Comparison of ENCODE assay signal across 19 mouse cellular contexts in genomic region chr10:108636086-108636485, GRCm38 (mm10).
A peak's percentile ranks its signal among the peaks of the same experiment; 100 is the strongest.
DNase-seq lines count a peak whose midpoint lies in the region; ATAC-seq and TF ChIP-seq lines count a peak whose summit lies in the region.
"Had no signal": no experiment of that assay in that cellular context is flagged by ENCODE, and none has a peak within 500 bp of the region (broad histone marks: within the 10 kb centered on the region; RNA-seq: fewer than 3 reads in every experiment).

No protein-coding gene starts in this region.

- H3K27ac ChIP-seq in forebrain, embryonic 14.5 days (ENCODE audit: low read depth, low read length) = no peak overlapping the region
- H3K27ac ChIP-seq in forebrain, embryonic 16.5 days (ENCODE audit: low read length) = no peak overlapping the region
- peak overlapping the region; percentile 73 for H3K27ac ChIP-seq in layer of hippocampus, adult 2 months
- no peak overlapping the region for H3K27ac ChIP-seq in midbrain, embryonic 16.5 days (ENCODE audit: low read length)
- no peak overlapping the region for H3K27ac ChIP-seq in midbrain, embryonic 10.5 days (replicated peaks)
- H3K27ac ChIP-seq in embryonic facial prominence, embryonic 10.5 days (replicated peaks) = no peak overlapping the region
- H3K27ac ChIP-seq: embryonic facial prominence, embryonic 15.5 days; forebrain, embryonic 13.5 days; gastrocnemius, adult 2 months; hindbrain, embryonic 10.5 days; intestine, embryonic 15.5 days had no signal

- no peak overlapping the region for H3K4me3 ChIP-seq in forebrain, embryonic 14.5 days (ENCODE audit: low read depth, low read length)
- no peak overlapping the region for H3K4me3 ChIP-seq in forebrain, embryonic 16.5 days (replicated peaks; ENCODE audit: low read length)
- no peak overlapping the region for H3K4me3 ChIP-seq in layer of hippocampus, adult 2 months
- no peak overlapping the region for H3K4me3 ChIP-seq in midbrain, embryonic 16.5 days (ENCODE audit: low read depth, low read length)
- H3K4me3 ChIP-seq in midbrain, embryonic 10.5 days = no peak overlapping the region
- no peak overlapping the region for H3K4me3 ChIP-seq in embryonic facial prominence, embryonic 10.5 days
- H3K4me3 ChIP-seq: embryonic facial prominence, embryonic 15.5 days; erythroblast, embryonic 14.5 days; forebrain, embryonic 13.5 days; gastrocnemius, adult 2 months; heart, embryonic 12.5 days; hindbrain, embryonic 10.5 days; intestine, embryonic 15.5 days had no signal

- H3K4me1 ChIP-seq in forebrain, embryonic 14.5 days (ENCODE audit: control insufficient read depth, insufficient read depth, low read length) = no peaks in the 10 kb centered on the region
- H3K4me1 ChIP-seq in forebrain, embryonic 16.5 days (replicated peaks; ENCODE audit: control insufficient read depth, insufficient read depth, low read length) = peaks cover 3% of the 10 kb centered on the region; the same call in 1 of the 2 replicates
- H3K4me1 ChIP-seq in midbrain, embryonic 16.5 days (ENCODE audit: control insufficient read depth, insufficient read depth, low read length) = 0 out of 2 replicates have a peak, but pooled peaks cover 4% of the 10 kb centered on the region
- H3K4me1 ChIP-seq in midbrain, embryonic 10.5 days = peaks cover 8% of the 10 kb centered on the region
- H3K4me1 ChIP-seq in embryonic facial prominence, embryonic 10.5 days = no peaks in the 10 kb centered on the region
- H3K4me1 ChIP-seq: embryonic facial prominence, embryonic 15.5 days; intestine, embryonic 15.5 days had no signal

- peak; percentile 19 for DNase-seq in forebrain, embryonic 14.5 days (ENCODE audit: low spot score)
- DNase-seq in layer of hippocampus, adult 2 months (ENCODE audit: low spot score in 2 of 2) = no peak
- DNase-seq in layer of hippocampus, adult 8-10 months (ENCODE audit: low spot score in 2 of 2) = no peak
- no peak for DNase-seq in midbrain, embryonic 10.5 days (ENCODE audit: low spot score)
- no peak for DNase-seq in embryonic facial prominence, embryonic 10.5 days (ENCODE audit: low spot score)
- DNase-seq: adrenal gland, adult 2 months; adrenal gland, postnatal 25 days; cerebellum, adult 2 months; gastrocnemius, adult 2 months; gastrocnemius, postnatal 25 days had no signal

- TF ChIP-seq CTCF in layer of hippocampus, adult 2 months (conservative IDR thresholded peaks at IDR 0.05) = no peak

- no peak overlapping the region for H3K4me2 ChIP-seq in forebrain, embryonic 14.5 days (ENCODE audit: low read length)
- H3K4me2 ChIP-seq in forebrain, embryonic 16.5 days (ENCODE audit: low read length) = no peak overlapping the region
- no peak overlapping the region for H3K4me2 ChIP-seq in midbrain, embryonic 16.5 days (ENCODE audit: low read length)
- H3K4me2 ChIP-seq: embryonic facial prominence, embryonic 15.5 days; forebrain, embryonic 13.5 days; heart, embryonic 12.5 days; intestine, embryonic 15.5 days had no signal

- H3K9me3 ChIP-seq in forebrain, embryonic 14.5 days (replicated peaks; ENCODE audit: control insufficient read depth, low read length) = no peaks in the 10 kb centered on the region
- H3K9me3 ChIP-seq in forebrain, embryonic 16.5 days (ENCODE audit: control insufficient read depth, low read length) = no peaks in the 10 kb centered on the region
- no peaks in the 10 kb centered on the region for H3K9me3 ChIP-seq in midbrain, embryonic 16.5 days (replicated peaks; ENCODE audit: control insufficient read depth, low read length, poor library complexity, severe bottlenecking)
- H3K9me3 ChIP-seq in midbrain, embryonic 10.5 days (replicated peaks) = no peaks in the 10 kb centered on the region
- H3K9me3 ChIP-seq in embryonic facial prominence, embryonic 10.5 days = no peaks in the 10 kb centered on the region
- H3K9me3 ChIP-seq: embryonic facial prominence, embryonic 15.5 days; forebrain, embryonic 13.5 days; heart, embryonic 12.5 days; hindbrain, embryonic 10.5 days; intestine, embryonic 15.5 days had no signal

- H3K9ac ChIP-seq in forebrain, embryonic 14.5 days (ENCODE audit: low read length) = no peak overlapping the region
- H3K9ac ChIP-seq in forebrain, embryonic 16.5 days (replicated peaks; ENCODE audit: low read depth, low read length) = no peak overlapping the region
- H3K9ac ChIP-seq in midbrain, embryonic 16.5 days (ENCODE audit: low read depth, low read length) = no peak overlapping the region
- H3K9ac ChIP-seq: embryonic facial prominence, embryonic 15.5 days; forebrain, embryonic 13.5 days; heart, embryonic 12.5 days; intestine, embryonic 15.5 days had no signal

- WGBS in forebrain, embryonic 14.5 days = 46% methylated on average over 7 of the region's 7 CpGs
- WGBS in forebrain, embryonic 16.5 days = 32% methylated on average over 7 of the region's 7 CpGs
- WGBS in midbrain, embryonic 16.5 days = 41% methylated on average over 7 of the region's 7 CpGs
- 84% methylated on average over 7 of the region's 7 CpGs for WGBS in midbrain, embryonic 10.5 days
- 86% methylated on average over 7 of the region's 7 CpGs for whole genome bisulfite sequencing in embryonic facial prominence, embryonic 10.5 days

- H3K36me3 ChIP-seq in forebrain, embryonic 14.5 days (ENCODE audit: control insufficient read depth, insufficient read depth, low read length) = no peaks in the 10 kb centered on the region
- no peaks in the 10 kb centered on the region for H3K36me3 ChIP-seq in forebrain, embryonic 16.5 days (ENCODE audit: control insufficient read depth, insufficient read depth)
- H3K36me3 ChIP-seq in midbrain, embryonic 16.5 days (ENCODE audit: control insufficient read depth, insufficient read depth, low read length) = no peaks in the 10 kb centered on the region
- H3K36me3 ChIP-seq in midbrain, embryonic 10.5 days = no peaks in the 10 kb centered on the region
- H3K36me3 ChIP-seq in embryonic facial prominence, embryonic 10.5 days (replicated peaks) = no peaks in the 10 kb centered on the region
- H3K36me3 ChIP-seq: embryonic facial prominence, embryonic 15.5 days; heart, embryonic 12.5 days; hindbrain, embryonic 10.5 days; intestine, embryonic 15.5 days had no signal

- no peaks in the 10 kb centered on the region for H3K27me3 ChIP-seq in forebrain, embryonic 14.5 days (replicated peaks; ENCODE audit: control insufficient read depth, insufficient read depth, low read length)
- no peaks in the 10 kb centered on the region for H3K27me3 ChIP-seq in forebrain, embryonic 16.5 days (replicated peaks; ENCODE audit: control insufficient read depth, insufficient read depth, low read length)
- no peaks in the 10 kb centered on the region for H3K27me3 ChIP-seq in midbrain, embryonic 16.5 days (ENCODE audit: control insufficient read depth, insufficient read depth, low read depth, low read length)
- H3K27me3 ChIP-seq in midbrain, embryonic 10.5 days (ENCODE audit: low read depth, poor library complexity, severe bottlenecking) = no peaks in the 10 kb centered on the region
- no peaks in the 10 kb centered on the region for H3K27me3 ChIP-seq in embryonic facial prominence, embryonic 10.5 days (replicated peaks; ENCODE audit: low read depth, poor library complexity, severe bottlenecking)
- H3K27me3 ChIP-seq: CH12.LX; embryonic facial prominence, embryonic 15.5 days; forebrain, embryonic 13.5 days; heart, embryonic 12.5 days; intestine, embryonic 15.5 days had no signal

- ATAC-seq in forebrain, embryonic 14.5 days = no peak
- ATAC-seq in forebrain, embryonic 16.5 days = no peak
- 0 out of 2 replicates have a peak, but pooled peaks have one; percentile 25 for ATAC-seq in midbrain, embryonic 16.5 days
- ATAC-seq: forebrain, embryonic 13.5 days; intestine, embryonic 15.5 days had no signal
